Mouse (Mus musculus) limb, embryonic 11.5 days (tissue): ENCODE data around the gene Rgs7bp. TPM values are rescaled to one million over a fixed set of nuclear protein-coding genes. Genes with fewer than 3 reads are reported as not detected.
A peak's percentile ranks its signal among the peaks of the same experiment; 100 is the strongest.

ENCODE experiments used
- ATAC-seq: fragments of 200-750 bp; cut with Nextera tagmentation; 2 replicates; pipeline ENCODE4 v1.8.0; 2017; ENCODE audit warnings: low read depth; ENCODE audit not compliant: insufficient number of reproducible peaks, low FRiP score, low TSS enrichment
- DNase-seq: peaks from one replicate; pipeline ENCODE4 v3.0.0-alpha.2; 2015; ENCODE audit warnings: low spot score
- H3K27ac ChIP-seq: fragments of 300-500 bp; sonication (generic); replicated peaks from 2 replicates; pipeline ENCODE4 v1.5.1; 2014; ENCODE audit warnings: low read depth, mild to moderate bottlenecking, low read length
- H3K27me3 ChIP-seq: fragments of 300-500 bp; sonication (generic); 2 replicates; pipeline ENCODE4 v1.6.1; 2014; ENCODE audit warnings: mild to moderate bottlenecking, low read length, mixed read lengths; ENCODE audit not compliant: control insufficient read depth, insufficient read depth
- H3K36me3 ChIP-seq: fragments of 300-500 bp; sonication (generic); 2 replicates; pipeline ENCODE4 v1.6.1; 2014; ENCODE audit warnings: mild to moderate bottlenecking, low read length, moderate library complexity, mixed read lengths; ENCODE audit not compliant: control insufficient read depth, insufficient read depth
- H3K4me1 ChIP-seq: fragments of 300-500 bp; sonication (generic); 2 replicates; pipeline ENCODE4 v1.6.1; 2014; ENCODE audit warnings: low read length, mixed read lengths; ENCODE audit not compliant: control insufficient read depth, insufficient read depth
- H3K4me2 ChIP-seq: fragments of 300-500 bp; sonication (generic); 2 replicates; pipeline ENCODE4 v1.6.1; 2014; ENCODE audit warnings: low read depth, mild to moderate bottlenecking, moderate library complexity; ENCODE audit not compliant: severe bottlenecking
- H3K4me3 ChIP-seq: fragments of 300-500 bp; sonication (generic); 2 replicates; pipeline ENCODE4 v1.5.1; 2014; ENCODE audit warnings: low read depth, low read length
- H3K9ac ChIP-seq: fragments of 300-500 bp; sonication (generic); 2 replicates; pipeline ENCODE4 v1.6.1; 2014; ENCODE audit warnings: mild to moderate bottlenecking, low read length
- H3K9me3 ChIP-seq: fragments of 300-500 bp; sonication (generic); 2 replicates; pipeline ENCODE4 v1.6.1; 2016; ENCODE audit warnings: low read length; ENCODE audit not compliant: control insufficient read depth
- WGBS: fragments of 180-500 bp; shearing (Covaris S2); extraction: QIAGEN DNeasy Blood & Tissue Kit; methylation state at CpG from one replicate; pipeline ENCODE4 v1.1.7; 2014; 5-methylcytosine and 5-hydroxymethylcytosine counted together
- polyA plus RNA-seq: library from polyadenylated mRNA; unstranded; fragments of >200 nt; fragmentation: Nextera tagmentation; extraction: Ambion mirVana; gene quantifications from 2 replicates; pipeline ENCODE4 v1.2.1, GENCODE M21; 2014

Rgs7bp gene
- polyA plus RNA-seq, 1 experiment from 2014 or later, result 0.35 TPM

DNA sequence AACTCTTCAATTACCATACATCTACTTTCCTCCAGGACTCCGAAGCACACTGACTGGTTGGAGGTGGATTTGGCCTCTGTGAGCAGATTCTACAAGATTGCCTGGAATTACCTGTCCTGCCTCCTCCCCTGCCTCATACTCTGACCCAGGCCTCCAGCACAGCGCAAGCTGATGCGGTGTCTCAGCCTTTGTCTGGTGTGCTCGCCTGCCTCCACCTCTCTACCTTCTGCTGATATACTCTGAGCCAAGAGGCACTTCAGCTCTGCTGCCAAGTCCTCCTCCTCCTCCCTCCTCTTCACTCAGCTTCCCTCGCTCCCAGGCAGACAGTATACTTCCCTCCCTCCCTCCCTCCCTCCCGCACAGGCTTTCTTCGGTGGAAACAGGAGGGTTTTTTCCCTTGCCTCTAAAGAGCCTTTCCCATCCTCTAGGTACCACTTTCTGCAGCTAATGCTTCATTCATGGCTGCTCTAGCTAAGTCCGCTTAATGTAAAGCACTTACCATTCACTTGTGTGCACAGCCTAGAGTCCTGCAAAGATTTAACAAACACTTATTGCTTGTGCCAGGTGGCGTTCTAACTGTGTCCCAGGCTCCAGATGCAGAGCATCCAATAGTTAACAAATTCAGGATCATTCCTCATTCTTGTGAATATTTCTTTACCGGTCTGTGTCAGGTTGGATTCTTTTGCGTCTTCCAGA is 91.9 kb downstream of the Rgs7bp start:
- no peak for DNase-seq
- Histone ChIP-seq H3K36me3 (no peaks in the 10 kb centered on the region), H3K27me3 (no peaks in the 10 kb centered on the region), H3K27ac (no peak overlapping the region), H3K9ac (no peak overlapping the region), H3K4me1 (no peaks in the 10 kb centered on the region), H3K9me3 (no peaks in the 10 kb centered on the region), H3K4me2 (no peak overlapping the region), H3K4me3 (no peak overlapping the region)
- WGBS, result 69% methylated on average over 11 of the region's 11 CpGs
- ATAC-seq, result no peak

DNA sequence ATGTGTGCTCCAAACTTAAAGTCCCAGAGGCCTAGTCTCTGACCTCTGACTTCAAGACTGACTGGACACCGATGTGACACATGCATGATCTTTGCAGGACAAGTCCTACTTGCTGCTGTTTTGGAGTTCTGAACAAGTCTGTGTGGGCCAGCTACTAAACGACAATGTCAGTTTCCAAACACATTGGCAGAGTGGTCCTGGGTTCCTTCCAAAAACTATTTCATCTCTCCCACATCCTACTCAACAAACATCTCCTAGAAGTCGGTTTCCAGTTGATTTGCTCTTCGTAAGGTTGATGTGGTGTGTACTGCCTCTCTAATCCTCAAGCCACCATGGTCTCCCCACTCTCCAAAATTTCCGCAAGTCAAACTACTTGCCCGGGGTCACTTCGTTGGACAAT is 92.6 kb downstream of the Rgs7bp start:
- Histone ChIP-seq H3K4me1 (no peaks in the 10 kb centered on the region), H3K27ac (no peak overlapping the region), H3K36me3 (no peaks in the 10 kb centered on the region), H3K9me3 (no peaks in the 10 kb centered on the region), H3K4me3 (no peak overlapping the region), H3K27me3 (no peaks in the 10 kb centered on the region), H3K4me2 (no peak overlapping the region), H3K9ac (no peak overlapping the region)
- DNase-seq (no peak), ATAC-seq (no peak)
- WGBS, result 84% methylated on average over 7 of the region's 7 CpGs

DNA sequence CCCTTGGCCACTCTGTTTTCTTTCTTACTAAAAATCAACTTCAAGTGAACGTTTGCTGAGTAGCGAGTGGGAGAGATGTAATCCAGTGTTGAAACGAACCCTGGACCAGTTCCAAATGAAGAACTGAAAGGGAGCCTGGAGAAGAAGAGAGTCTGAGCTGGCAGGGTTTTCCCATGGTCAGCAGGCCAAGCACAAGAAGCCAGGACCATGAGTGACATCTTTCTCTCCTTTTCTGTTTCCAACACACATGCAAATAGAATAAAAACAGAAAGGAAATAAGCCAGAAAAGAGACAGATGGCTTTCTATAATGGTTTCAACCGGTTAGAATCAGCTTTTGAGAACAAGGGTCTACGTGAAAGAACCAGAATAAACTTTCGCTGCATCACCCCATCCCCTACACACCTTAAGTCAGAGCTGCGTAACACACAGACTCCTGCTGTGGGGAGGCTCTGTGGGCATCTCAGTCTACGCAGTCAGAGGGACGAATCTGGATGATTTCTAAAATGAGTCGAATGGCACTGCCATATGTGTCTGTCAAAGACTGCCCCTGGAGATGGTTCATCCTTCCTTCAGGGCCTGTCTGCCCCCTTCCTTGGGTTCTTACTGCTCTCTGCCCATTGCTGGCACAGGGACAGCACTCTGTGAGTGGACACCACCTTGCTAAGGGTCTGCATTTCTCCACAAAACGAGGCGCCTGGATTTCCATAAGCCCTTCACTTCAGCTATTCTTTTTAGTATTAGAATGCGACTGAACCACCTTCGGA is 93.6 kb downstream of the Rgs7bp start:
- Histone ChIP-seq H3K9me3 (no peaks in the 10 kb centered on the region), H3K4me2 (no peak overlapping the region), H3K27me3 (no peaks in the 10 kb centered on the region), H3K9ac (no peak overlapping the region), H3K36me3 (no peaks in the 10 kb centered on the region), H3K27ac (no peak overlapping the region), H3K4me1 (no peaks in the 10 kb centered on the region), H3K4me3 (no peak overlapping the region)
- WGBS, result 87% methylated on average over 14 of the region's 14 CpGs
- ATAC-seq (no peak), DNase-seq (no peak)

DNA sequence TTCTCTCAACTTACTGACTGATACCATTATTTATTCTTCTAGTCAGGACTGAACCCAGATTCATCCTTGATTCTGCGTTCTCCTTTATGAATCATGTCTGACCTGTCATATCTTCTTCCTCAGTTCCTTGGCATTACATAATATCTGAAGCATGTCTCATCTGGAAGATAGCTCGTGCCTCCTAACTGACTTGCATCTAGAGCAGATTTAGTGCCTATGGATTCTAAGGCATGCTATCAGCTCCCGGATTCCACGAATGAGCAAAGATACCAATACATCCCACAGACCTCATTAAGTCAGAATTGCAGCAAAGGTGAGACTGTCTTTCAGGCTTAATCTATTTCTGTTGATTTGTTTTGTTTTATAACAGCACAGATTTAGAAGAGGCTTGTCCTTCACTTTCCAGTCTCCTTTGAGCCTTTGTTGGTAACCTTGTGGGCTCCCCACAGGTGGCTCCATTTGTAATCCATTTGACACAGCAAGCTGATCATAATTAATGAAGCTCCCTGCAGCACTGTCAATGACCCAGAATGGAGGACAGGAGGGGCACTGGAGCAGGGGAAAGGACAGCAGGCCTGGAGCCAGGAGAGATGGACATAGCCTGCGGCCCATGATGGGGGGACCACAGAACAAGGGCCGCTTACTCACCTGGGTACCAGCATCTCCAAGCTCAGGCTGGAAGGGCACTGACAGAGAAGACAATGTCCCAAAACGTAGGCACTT is 94.4 kb downstream of the Rgs7bp start:
- no peaks in the 10 kb centered on the region for H3K27me3 ChIP-seq
- H3K4me1 ChIP-seq, result no peaks in the 10 kb centered on the region
- DNase-seq, result no peak
- no peak overlapping the region for H3K9ac ChIP-seq
- no peak overlapping the region for H3K27ac ChIP-seq
- no peak overlapping the region for H3K4me3 ChIP-seq
- no peaks in the 10 kb centered on the region for H3K9me3 ChIP-seq
- no peaks in the 10 kb centered on the region for H3K36me3 ChIP-seq
- H3K4me2 ChIP-seq, result no peak overlapping the region
- WGBS, result 85% methylated on average over 7 of the region's 7 CpGs
- ATAC-seq, result no peak

DNA sequence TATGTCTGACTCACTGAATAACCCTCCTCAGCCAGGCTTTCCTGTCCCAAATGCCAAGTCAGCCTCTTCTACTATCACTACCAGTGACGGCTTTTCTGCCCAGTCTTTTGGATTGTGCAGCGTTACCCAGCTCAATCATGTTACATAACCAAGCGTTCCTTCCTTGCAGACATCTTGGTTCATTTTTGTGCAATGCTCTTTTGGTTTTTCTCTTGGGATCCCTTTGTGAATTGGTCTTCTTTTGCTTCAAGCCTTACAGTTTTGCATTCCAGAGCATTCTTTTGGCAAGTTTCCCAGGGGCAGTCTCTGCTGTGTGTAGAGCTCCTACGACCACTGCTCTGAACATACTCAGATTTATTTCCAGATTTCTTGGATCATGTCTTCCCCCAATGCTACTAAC is 95.0 kb downstream of the Rgs7bp start:
- ATAC-seq (no peak), DNase-seq (no peak)
- Histone ChIP-seq H3K27ac (no peak overlapping the region), H3K4me2 (no peak overlapping the region), H3K36me3 (no peaks in the 10 kb centered on the region), H3K4me1 (no peaks in the 10 kb centered on the region), H3K9me3 (no peaks in the 10 kb centered on the region), H3K9ac (no peak overlapping the region), H3K4me3 (no peak overlapping the region), H3K27me3 (no peaks in the 10 kb centered on the region)
- WGBS, result 95% methylated on average over 4 of the region's 4 CpGs

DNA sequence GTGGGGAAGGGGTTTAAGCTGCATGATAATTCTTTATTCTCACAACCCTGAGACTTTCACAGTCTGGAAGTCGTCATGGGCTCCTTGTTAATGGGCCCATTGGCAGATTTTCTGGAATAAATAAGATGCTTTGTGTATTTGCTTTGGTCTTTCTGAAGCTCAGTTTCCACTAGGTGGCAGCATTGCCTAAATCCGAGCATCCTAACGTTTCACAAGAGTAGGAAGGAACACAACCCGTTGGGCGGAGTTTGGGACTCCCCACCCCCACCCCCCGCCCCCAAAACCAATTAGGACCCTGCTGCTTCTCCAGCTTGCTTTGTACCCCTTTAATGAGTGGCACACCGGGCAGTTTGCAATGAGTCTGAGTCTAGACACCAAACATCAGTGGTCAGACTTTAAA is 106.8 kb downstream of the Rgs7bp start:
- ATAC-seq, result peak; percentile 86
- under 1% methylated on average over 7 of the region's 7 CpGs for WGBS

DNA sequence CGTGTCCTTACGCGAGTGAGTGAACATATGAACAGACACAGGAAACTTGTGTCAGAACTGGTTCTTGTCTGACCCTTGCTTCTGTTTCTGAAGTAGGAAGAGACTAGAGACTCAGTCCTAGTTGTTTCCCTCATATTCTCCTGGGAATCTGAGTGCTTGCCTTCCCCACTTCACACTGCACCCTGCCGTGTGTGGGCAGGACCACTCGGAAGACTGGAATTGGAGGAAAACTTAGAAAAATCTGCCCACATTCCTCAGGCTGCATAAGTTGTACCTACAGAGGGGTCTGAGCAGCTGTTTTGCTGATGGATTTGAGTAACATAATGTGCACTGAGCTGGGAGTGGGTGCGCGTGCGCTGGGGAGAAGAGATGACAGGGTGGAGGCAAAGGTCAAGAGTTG is 114.2 kb downstream of the Rgs7bp start:
- 95% methylated on average over 8 of the region's 8 CpGs for WGBS
- Histone ChIP-seq H3K27me3 (no peaks in the 10 kb centered on the region), H3K4me2 (no peak overlapping the region), H3K27ac (no peak overlapping the region), H3K4me3 (no peak overlapping the region), H3K4me1 (peaks cover 2% of the 10 kb centered on the region; the same call in 1 of the 2 replicates), H3K9me3 (no peaks in the 10 kb centered on the region), H3K9ac (no peak overlapping the region), H3K36me3 (no peaks in the 10 kb centered on the region)
- no peak for DNase-seq
- no peak for ATAC-seq

More for the DNA sequence above, 106.8 kb downstream of the Rgs7bp start:
- Histone ChIP-seq H3K4me1 (no peaks in the 10 kb centered on the region), H3K36me3 (no peaks in the 10 kb centered on the region), H3K27ac (no peak overlapping the region), H3K4me2 (no peak overlapping the region), H3K9me3 (no peaks in the 10 kb centered on the region), H3K4me3 (no peak overlapping the region), H3K9ac (no peak overlapping the region), H3K27me3 (no peaks in the 10 kb centered on the region)
- peak; percentile 91 for DNase-seq

DNA sequence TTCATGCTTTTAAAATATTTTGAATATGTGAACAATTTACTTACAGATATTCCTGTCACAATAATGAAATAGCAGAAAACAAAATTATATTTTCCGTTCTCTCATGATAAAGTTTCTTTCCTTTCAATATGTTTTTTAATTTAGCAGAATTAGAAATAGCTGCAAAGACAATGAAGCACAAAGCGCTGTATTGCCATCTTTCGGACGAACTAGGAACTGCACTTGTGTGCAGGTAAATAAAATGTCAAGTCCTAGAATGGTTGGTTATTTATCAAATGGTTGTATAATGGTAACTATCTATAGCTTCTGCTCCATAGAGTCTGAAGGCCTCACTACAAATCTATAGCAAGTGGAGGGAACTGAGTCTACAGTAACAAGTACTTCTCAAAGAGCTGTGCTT is 114.9 kb downstream of the Rgs7bp start:
- H3K4me3 ChIP-seq, result no peak overlapping the region
- under 1% methylated on average over 4 of the region's 4 CpGs for WGBS
- peak; percentile 83 for DNase-seq
- H3K4me2 ChIP-seq, result no peak overlapping the region
- no peaks in the 10 kb centered on the region for H3K27me3 ChIP-seq
- peaks cover 2% of the 10 kb centered on the region; the same call in 1 of the 2 replicates for H3K4me1 ChIP-seq
- no peaks in the 10 kb centered on the region for H3K36me3 ChIP-seq
- no peaks in the 10 kb centered on the region for H3K9me3 ChIP-seq
- H3K9ac ChIP-seq, result no peak overlapping the region
- no peak for ATAC-seq
- H3K27ac ChIP-seq, result no peak overlapping the region
